Mouse (Mus musculus) T-helper 17 cell (primary cell): ENCODE data around the gene Cltc.

Source experiments
- in situ Hi-C, 2 experiments: fragments of 300-600 bp; cut with MboI, MseI; formaldehyde crosslinking; loops; 1 replicate in 1 of 2; 2 replicates in 1 of 2; pipeline ENCODE4 v1.15.1; 2025; ENCODE audit warnings: high pct_unique_total_duplicates in 2 of 2

Gene Cltc

GRCm38 (mm10) chr11:86741505-86741904, 15.9 kb downstream of the Cltc start:
- in situ Hi-C loops: loop anchor here in 1 of 2 experiments (5.0 kb wide), 1 partner anchor 96 kb away; no protein-coding TSS in a partner anchor

DNA sequence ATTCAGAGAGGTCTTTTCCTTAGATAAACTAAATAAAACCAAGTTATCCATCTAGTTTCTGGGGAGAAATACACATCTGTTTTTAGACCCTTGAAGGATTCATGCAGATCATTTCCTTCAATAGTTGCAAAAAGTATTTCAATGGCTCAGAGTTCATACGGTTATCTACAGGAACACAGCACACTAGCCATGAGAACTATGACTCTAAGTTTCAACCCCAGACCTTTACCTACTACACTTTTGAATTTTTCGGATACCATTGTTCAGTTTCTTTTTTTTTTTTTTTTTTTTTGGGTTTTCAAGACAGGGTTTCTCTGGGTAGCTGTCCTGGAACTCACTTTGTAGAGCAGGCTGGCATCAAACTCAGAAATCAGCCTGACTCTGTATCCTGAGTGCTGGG, 17.9 kb downstream of the Cltc start:
- in situ Hi-C loops: loop anchor here in 1 of 2 experiments (5.0 kb wide), 2 partner anchors 142 to 353 kb away; no protein-coding TSS in a partner anchor

DNA sequence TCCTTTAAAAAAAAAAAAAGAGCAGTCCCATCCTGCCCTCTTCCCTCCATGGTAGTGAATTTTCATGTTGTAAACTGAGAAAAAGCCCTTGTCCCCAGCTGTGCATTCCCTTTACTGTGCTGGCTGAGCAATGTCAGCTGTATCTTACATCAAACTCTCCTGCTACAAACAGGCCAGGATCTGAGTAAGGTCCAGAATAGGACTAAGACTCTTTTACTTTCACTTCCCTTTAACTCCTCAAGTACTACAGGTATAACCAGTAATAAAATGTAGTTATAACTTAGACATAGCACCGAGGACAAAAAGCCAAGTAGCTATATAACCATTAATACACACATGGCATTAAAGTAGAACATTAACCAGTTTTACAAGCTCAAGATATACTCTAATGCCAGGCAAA, 18.4 kb downstream of the Cltc start:
- in situ Hi-C loops: loop anchor here in 1 of 2 experiments (5.0 kb wide), 2 partner anchors 142 to 353 kb away; no protein-coding TSS in a partner anchor

- in situ Hi-C loops: loop anchor here in 1 of 2 experiments (5.0 kb wide), 2 partner anchors 141 to 354 kb away; no protein-coding TSS in a partner anchor
Measured at GRCm38 (mm10) chr11:86738308-86738707, 19.1 kb downstream of the Cltc start.

GRCm38 (mm10) chr11:86737301-86738000, 19.9 kb downstream of the Cltc start:
- in situ Hi-C loops: loop anchor here in 1 of 2 experiments (5.0 kb wide), 2 partner anchors 140 to 355 kb away; no protein-coding TSS in a partner anchor

DNA sequence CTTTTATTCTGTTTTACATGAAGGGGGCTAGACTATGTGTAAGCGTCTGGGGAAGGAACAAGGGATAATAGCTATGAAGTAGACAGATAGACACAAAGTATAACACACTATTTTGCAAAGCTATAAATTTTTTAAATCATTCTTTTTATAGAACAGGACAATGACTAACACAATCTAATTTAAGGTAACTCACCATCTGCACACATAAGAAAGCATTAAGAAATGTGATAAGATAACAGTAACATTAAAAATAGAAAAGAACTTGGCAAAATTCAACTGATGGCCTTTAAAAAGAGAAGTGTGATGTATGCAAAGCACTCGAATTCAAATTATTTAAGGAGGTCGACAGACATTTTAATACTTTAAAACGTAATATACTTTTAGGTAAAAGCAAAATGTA, 22.4 kb downstream of the Cltc start:
- in situ Hi-C loops: loop anchor here in 1 of 2 experiments (5.0 kb wide), 2 partner anchors 138 to 357 kb away; no protein-coding TSS in a partner anchor

- in situ Hi-C loops: no loop called here
Measured at GRCm38 (mm10) chr11:86734241-86734939, 23.0 kb downstream of the Cltc start.

DNA sequence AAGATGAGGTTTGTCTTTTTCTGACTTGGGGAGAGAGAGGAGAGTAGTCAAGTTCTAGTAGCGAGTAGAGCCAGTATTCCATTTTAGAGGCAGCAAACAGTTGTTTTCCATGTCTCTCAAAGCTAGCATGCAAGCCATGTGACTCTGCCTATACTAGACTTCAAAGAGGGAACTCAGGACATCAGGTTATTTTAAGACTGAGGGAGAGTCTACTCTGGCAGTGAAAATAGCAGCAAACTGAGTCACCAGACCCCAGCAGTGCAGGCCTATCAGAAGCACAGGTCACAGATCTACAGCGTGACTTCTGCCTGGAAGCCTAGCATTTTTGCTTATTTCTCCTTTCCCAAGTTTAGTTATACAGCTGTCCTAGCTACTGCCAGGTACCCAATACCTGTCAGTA, 25.9 kb downstream of the Cltc start:
- in situ Hi-C loops: no loop called here

GRCm38 (mm10) chr11:86725607-86726006, 31.8 kb downstream of the Cltc start:
- in situ Hi-C loops: loop anchor here in 1 of 2 experiments (5.0 kb wide), 1 partner anchor 57 kb away; no protein-coding TSS in a partner anchor

- in situ Hi-C loops: loop anchor here in 1 of 2 experiments (5.0 to 25.0 kb wide), 2 partner anchors 57 to 413 kb away; no protein-coding TSS in a partner anchor
Measured at GRCm38 (mm10) chr11:86724982-86725381, 32.4 kb downstream of the Cltc start.

GRCm38 (mm10) chr11:86724004-86724403, 33.4 kb downstream of the Cltc start:
- in situ Hi-C loops: loop anchor here in 1 of 2 experiments (25.0 kb wide), 1 partner anchor 412 kb away; no protein-coding TSS in a partner anchor

DNA sequence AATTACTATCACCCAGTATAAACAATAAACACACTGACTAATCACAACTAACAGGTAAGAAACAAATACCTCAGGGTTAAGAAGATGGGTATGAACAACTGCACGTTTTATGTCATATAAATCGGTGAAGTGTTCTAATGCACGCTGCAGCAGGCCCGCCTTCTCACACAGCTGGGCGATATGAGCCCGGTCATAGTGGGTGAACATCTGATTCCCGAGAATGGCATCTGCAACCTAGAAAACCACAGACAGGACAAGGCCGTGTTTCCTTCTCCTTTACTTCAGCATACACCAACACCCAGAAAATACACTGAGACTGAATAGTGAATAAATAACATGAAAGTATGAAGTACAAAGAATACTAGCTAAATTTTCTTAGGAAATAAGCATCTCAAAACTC, 38.0 kb downstream of the Cltc start:
- in situ Hi-C loops: loop anchor here in 1 of 2 experiments (25.0 kb wide), 1 partner anchor 407 kb away; no protein-coding TSS in a partner anchor

GRCm38 (mm10) chr11:86718369-86718768, 39.0 kb downstream of the Cltc start:
- in situ Hi-C loops: loop anchor here in 1 of 2 experiments (25.0 kb wide), 1 partner anchor 406 kb away; no protein-coding TSS in a partner anchor

DNA sequence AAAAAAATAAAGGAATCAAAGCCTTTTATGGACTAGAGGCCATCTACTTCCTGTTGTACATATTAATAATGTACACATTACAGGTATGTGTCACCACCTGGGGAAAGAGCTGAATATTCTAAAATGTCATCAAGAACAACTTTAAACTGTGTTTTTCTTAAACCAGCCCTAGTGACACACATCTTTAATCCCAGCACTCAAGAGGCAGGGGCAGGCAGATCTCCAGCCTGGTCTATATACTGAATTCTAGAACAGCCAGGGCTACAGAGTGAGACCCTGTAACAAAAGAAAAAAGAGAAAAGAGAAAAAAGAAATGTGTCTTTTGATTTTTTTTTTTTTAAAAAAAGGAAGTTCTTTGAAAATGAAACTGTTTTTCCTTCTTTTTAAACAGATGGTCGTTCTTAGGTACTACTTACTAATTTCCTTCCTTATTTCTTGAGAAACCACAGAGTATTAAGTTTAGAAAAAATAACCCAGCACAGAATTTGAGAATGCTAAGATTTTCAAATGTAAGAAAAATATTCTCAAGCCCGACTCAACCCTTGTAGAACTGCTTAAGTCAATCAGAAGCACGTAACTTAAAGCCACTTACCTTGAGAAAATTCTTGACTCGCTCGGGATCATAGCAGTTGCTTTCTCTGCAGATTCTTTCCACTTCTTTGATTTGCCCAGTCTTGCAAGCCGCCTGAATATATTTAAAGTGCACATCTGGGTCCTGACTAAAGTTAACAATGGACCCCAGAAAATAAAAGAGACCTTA, 39.9 kb downstream of the Cltc start:
- in situ Hi-C loops: loop anchor here in 1 of 2 experiments (25.0 kb wide), 1 partner anchor 405 kb away; no protein-coding TSS in a partner anchor

GRCm38 (mm10) chr11:86714606-86715005, 42.8 kb downstream of the Cltc start:
- in situ Hi-C loops: loop anchor here in 1 of 2 experiments (25.0 kb wide), 1 partner anchor 402 kb away; no protein-coding TSS in a partner anchor

DNA sequence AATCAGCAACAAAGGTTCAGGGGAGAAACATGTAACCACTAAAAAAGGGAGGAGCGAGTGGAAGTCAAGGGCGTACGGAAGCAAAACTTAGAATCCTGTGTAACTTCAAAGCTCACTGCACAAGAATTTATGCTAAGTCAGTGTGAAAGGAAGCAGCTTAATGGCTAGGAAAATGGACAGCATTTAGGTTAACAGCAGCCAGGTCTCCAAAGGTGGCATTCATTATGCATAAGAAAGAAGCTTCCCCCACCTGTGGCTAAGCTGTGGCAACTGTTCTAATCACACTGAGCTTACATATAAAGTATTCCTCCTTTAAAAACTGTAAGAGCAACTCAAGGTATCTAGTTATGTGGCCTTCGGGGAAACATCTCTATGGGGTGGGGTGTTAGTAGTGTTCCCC, 56.2 kb downstream of the Cltc start:
- in situ Hi-C loops: loop anchor here in 1 of 2 experiments (25.0 kb wide), 1 partner anchor 389 kb away; no protein-coding TSS in a partner anchor

DNA sequence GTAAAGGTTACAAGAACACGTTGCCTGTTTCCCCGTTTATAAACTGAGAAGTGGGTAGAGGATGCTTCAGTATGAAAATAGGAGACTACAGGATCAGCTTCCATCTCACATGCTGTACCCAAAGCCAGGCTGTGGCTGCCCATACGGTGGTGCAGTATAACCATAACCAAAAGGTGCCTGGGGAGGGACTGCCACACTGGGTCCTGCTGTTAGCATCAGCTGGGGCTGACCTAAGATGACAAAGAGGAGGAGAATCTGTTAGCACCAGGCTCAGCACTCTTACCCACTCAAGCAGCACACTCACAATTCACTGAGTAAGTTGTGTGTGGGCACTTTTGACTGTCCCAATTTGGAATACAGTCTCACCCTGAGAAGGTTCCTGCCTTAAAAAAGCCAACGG, 61.9 kb downstream of the Cltc start:
- in situ Hi-C loops: loop anchor here in 1 of 2 experiments (25.0 kb wide), 1 partner anchor 1833 kb away; the partner anchor contains the start of gene Ggnbp2

DNA sequence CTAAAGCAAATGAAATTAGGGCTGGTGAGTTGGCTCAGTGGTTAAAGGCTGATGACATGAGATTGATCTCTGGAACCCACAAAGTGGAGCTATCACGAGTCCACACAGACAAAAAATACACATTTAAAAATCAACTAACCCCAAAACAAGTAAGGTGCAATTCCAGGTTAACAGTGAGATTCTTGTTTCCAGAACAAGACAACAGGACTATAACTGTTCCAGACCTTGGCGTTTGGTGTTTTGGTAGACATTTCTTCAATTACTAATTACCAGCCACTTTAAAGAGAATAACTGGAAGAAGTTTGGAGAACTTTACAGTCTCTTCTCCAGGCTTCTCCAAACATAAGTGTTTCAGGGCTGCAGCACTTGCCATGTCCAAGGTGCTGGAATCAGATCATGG, 64.8 kb downstream of the Cltc start:
- in situ Hi-C loops: loop anchor here in 1 of 2 experiments (25.0 kb wide), 1 partner anchor 1830 kb away; the partner anchor contains the start of gene Ggnbp2

DNA sequence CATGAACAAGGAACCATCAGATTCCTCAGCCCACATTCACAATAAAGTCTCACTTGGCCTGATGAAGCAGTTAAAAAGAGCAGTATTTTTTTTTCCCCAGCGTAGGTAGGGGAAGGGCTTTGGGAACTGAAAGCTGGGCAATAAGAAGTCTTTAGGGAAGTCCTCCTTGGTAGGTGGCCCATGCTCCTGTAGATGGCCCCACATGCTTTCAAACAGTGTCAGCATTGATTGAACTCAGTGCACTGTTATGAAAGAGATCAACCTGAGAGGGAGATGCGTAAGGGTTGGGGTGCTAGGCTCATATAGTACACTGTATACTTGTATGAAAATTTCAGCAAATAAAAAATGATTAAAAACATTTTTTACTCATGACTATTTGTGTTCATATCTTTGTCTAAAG, 65.4 kb downstream of the Cltc start:
- in situ Hi-C loops: loop anchor here in 1 of 2 experiments (25.0 kb wide), 1 partner anchor 1830 kb away; the partner anchor contains the start of gene Ggnbp2

- in situ Hi-C loops: loop anchor here in 1 of 2 experiments (25.0 kb wide), 1 partner anchor 1829 kb away; the partner anchor contains the start of gene Ggnbp2
Measured at GRCm38 (mm10) chr11:86691482-86691881, 65.9 kb downstream of the Cltc start.
